Mouse (Mus musculus) kidney, embryonic 15.5 days (tissue): ENCODE results near the gene Kmo. TPM values are rescaled to one million over a fixed set of nuclear protein-coding genes. Genes with fewer than 3 reads are reported as not detected.

Experiments used
- ATAC-seq: fragments of 200-750 bp; cut with Nextera tagmentation; replicated peaks from 2 replicates; pipeline ENCODE4 v1.8.0; 2017; ENCODE audit warnings: moderate TSS enrichment; ENCODE audit not compliant: low FRiP score
- H3K27ac ChIP-seq: fragments of 300-500 bp; sonication (generic); 2 replicates; pipeline ENCODE4 v1.5.1; 2015; ENCODE audit warnings: mild to moderate bottlenecking, inconsistent platforms
- H3K27me3 ChIP-seq: fragments of 300-500 bp; sonication (generic); 2 replicates; pipeline ENCODE4 v1.6.1; 2015; ENCODE audit warnings: inconsistent platforms
- H3K36me3 ChIP-seq: fragments of 300-500 bp; sonication (generic); 2 replicates; pipeline ENCODE4 v1.6.1; 2015; ENCODE audit warnings: inconsistent platforms
- H3K4me1 ChIP-seq: fragments of 300-500 bp; sonication (generic); 2 replicates; pipeline ENCODE4 v1.6.1; 2015; ENCODE audit warnings: inconsistent platforms
- H3K4me2 ChIP-seq: fragments of 300-500 bp; sonication (generic); 2 replicates; pipeline ENCODE4 v1.6.1; 2015; ENCODE audit warnings: moderate library complexity, mild to moderate bottlenecking, inconsistent platforms
- H3K4me3 ChIP-seq: fragments of 300-500 bp; sonication (generic); replicated peaks from 2 replicates; pipeline ENCODE4 v1.5.1; 2015; ENCODE audit warnings: mild to moderate bottlenecking, inconsistent platforms
- H3K9ac ChIP-seq: fragments of 300-500 bp; sonication (generic); 2 replicates; pipeline ENCODE4 v1.6.1; 2015; ENCODE audit warnings: mild to moderate bottlenecking, inconsistent platforms
- H3K9me3 ChIP-seq: fragments of 300-500 bp; sonication (generic); replicated peaks from 2 replicates; pipeline ENCODE4 v1.6.1; 2016; ENCODE audit warnings: inconsistent platforms
- WGBS: fragments of 180-500 bp; shearing (Covaris S2); methylation state at CpG from one replicate; pipeline ENCODE4 v1.1.7; 2015; ENCODE audit warnings: mixed read lengths; 5-methylcytosine and 5-hydroxymethylcytosine counted together
- polyA plus RNA-seq: library from polyadenylated mRNA; unstranded; fragments of >200 nt; fragmentation: Nextera tagmentation; extraction: Ambion mirVana; gene quantifications from 2 replicates; pipeline ENCODE4 v1.2.1, GENCODE M21; 2015

Gene Kmo
- polyA plus RNA-seq, 1 experiment from 2014 or later = 0.25 TPM

- Histone ChIP-seq H3K4me3 (no peak overlapping the region), H3K9me3 (no peaks in the 10 kb centered on the region), H3K36me3 (peaks cover 92% of the 10 kb centered on the region), H3K27me3 (no peaks in the 10 kb centered on the region), H3K4me1 (no peaks in the 10 kb centered on the region), H3K9ac (no peak overlapping the region), H3K4me2 (no peak overlapping the region), H3K27ac (no peak overlapping the region)
- 92% methylated on average over 18 of the region's 18 CpGs for WGBS
- no peak for ATAC-seq
Measured at GRCm38 (mm10) chr1:175607838-175608585, 12.2 kb upstream of the Kmo start.

GRCm38 (mm10) chr1:175608708-175609107, 11.5 kb upstream of the Kmo start:
- Histone ChIP-seq H3K36me3 (peaks cover 92% of the 10 kb centered on the region), H3K27me3 (no peaks in the 10 kb centered on the region), H3K4me2 (no peak overlapping the region), H3K9me3 (no peaks in the 10 kb centered on the region), H3K27ac (no peak overlapping the region), H3K9ac (no peak overlapping the region), H3K4me1 (no peaks in the 10 kb centered on the region), H3K4me3 (no peak overlapping the region)
- 96% methylated on average over 3 of the region's 3 CpGs for WGBS
- ATAC-seq = no peak

- 94% methylated on average over 9 of the region's 9 CpGs for WGBS
- ATAC-seq = no peak
- Histone ChIP-seq H3K9me3 (no peaks in the 10 kb centered on the region), H3K27me3 (no peaks in the 10 kb centered on the region), H3K36me3 (peaks cover 88% of the 10 kb centered on the region), H3K4me3 (no peak overlapping the region), H3K4me2 (no peak overlapping the region), H3K4me1 (no peaks in the 10 kb centered on the region), H3K27ac (no peak overlapping the region), H3K9ac (no peak overlapping the region)
Measured at GRCm38 (mm10) chr1:175614992-175615391, 5.2 kb upstream of the Kmo start.

GRCm38 (mm10) chr1:175623656-175624055, 3.5 kb downstream of the Kmo start:
- no peak for ATAC-seq
- Histone ChIP-seq H3K36me3 (peaks cover 19% of the 10 kb centered on the region), H3K4me1 (peaks cover 16% of the 10 kb centered on the region), H3K9me3 (no peaks in the 10 kb centered on the region), H3K4me2 (no peak overlapping the region), H3K9ac (no peak overlapping the region), H3K4me3 (no peak overlapping the region), H3K27ac (no peak overlapping the region), H3K27me3 (no peaks in the 10 kb centered on the region)
- 90% methylated on average over 6 of the region's 6 CpGs for WGBS

DNA sequence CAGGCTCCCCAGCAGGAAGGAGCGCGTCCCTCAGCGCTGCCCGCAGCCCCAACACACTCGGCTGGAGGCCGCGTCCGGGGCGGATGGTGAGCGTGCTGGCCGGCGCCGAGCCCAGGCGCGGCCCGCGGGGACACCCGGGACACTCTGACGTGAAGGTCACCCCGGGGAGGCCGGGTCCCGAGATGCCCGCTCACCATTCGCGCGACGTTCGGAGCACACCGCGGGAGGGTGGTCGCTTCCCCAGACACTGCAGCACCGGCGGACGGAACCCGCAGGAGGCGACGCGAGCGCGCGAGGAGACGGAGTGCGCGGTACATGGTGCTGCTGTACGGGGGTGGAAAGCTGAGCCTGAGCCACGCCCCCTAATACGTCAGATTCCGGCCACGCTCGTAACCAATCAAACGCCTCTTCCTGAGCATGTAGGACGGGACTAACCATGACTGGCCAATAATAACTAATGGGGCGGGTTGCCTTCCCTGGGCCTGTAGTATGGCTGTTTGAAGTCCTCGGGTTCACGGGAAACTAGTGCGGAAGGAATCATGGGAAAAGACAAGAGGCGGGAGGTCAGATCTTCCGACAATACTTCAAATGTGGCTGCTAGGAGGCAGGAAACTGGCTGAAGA, 5.2 kb downstream of the Kmo start, which contains the start of gene Fh1:
TSS of gene Fh1 (minus strand) at position 379 of the 623 bp plus-strand sequence.
- Histone ChIP-seq H3K4me3 (peak within 1 kb of the TSS; percentile 91), H3K9ac (peak within 1 kb of the TSS; percentile 89), H3K36me3 (peaks cover 5% of the 10 kb centered on the region; the same call in 1 of the 2 replicates), H3K4me1 (peaks cover 16% of the 10 kb centered on the region), H3K27ac (peak within 1 kb of the TSS; percentile 92), H3K9me3 (no peaks in the 10 kb centered on the region), H3K27me3 (no peaks in the 10 kb centered on the region), H3K4me2 (peak within 1 kb of the TSS; percentile 83)
- peak; percentile 100 for ATAC-seq
- WGBS = under 1% methylated on average over 58 of the region's 58 CpGs

- 71% methylated on average over 1 of the region's 1 CpGs for WGBS
- Histone ChIP-seq H3K27me3 (no peaks in the 10 kb centered on the region), H3K36me3 (peaks cover 4% of the 10 kb centered on the region; the same call in 1 of the 2 replicates), H3K9ac (0 out of 2 replicates have a peak overlapping the region, but pooled peaks have one; percentile 24), H3K4me3 (peak overlapping the region; percentile 91), H3K4me2 (peak overlapping the region; percentile 83), H3K4me1 (peaks cover 16% of the 10 kb centered on the region), H3K9me3 (no peaks in the 10 kb centered on the region), H3K27ac (peak overlapping the region; percentile 92)
- peak; percentile 57 for ATAC-seq
Measured at GRCm38 (mm10) chr1:175625990-175626692, 6.0 kb downstream of the Kmo start.

GRCm38 (mm10) chr1:175629248-175629647, 9.1 kb downstream of the Kmo start:
- WGBS = 85% methylated on average over 6 of the region's 6 CpGs
- Histone ChIP-seq H3K36me3 (no peaks in the 10 kb centered on the region), H3K9ac (no peak overlapping the region), H3K4me2 (no peak overlapping the region), H3K27me3 (no peaks in the 10 kb centered on the region), H3K4me1 (peaks cover 6% of the 10 kb centered on the region), H3K9me3 (no peaks in the 10 kb centered on the region), H3K4me3 (no peak overlapping the region), H3K27ac (no peak overlapping the region)
- no peak for ATAC-seq

- no peak overlapping the region for H3K4me3 ChIP-seq
- H3K4me1 ChIP-seq = no peaks in the 10 kb centered on the region
- H3K9me3 ChIP-seq = no peaks in the 10 kb centered on the region
- no peaks in the 10 kb centered on the region for H3K27me3 ChIP-seq
- ATAC-seq = no peak
- no peak overlapping the region for H3K27ac ChIP-seq
- no peaks in the 10 kb centered on the region for H3K36me3 ChIP-seq
- H3K4me2 ChIP-seq = no peak overlapping the region
- H3K9ac ChIP-seq = no peak overlapping the region
- WGBS = 73% methylated on average over 5 of the region's 5 CpGs
Measured at GRCm38 (mm10) chr1:175630345-175630744, 10.2 kb downstream of the Kmo start.

DNA sequence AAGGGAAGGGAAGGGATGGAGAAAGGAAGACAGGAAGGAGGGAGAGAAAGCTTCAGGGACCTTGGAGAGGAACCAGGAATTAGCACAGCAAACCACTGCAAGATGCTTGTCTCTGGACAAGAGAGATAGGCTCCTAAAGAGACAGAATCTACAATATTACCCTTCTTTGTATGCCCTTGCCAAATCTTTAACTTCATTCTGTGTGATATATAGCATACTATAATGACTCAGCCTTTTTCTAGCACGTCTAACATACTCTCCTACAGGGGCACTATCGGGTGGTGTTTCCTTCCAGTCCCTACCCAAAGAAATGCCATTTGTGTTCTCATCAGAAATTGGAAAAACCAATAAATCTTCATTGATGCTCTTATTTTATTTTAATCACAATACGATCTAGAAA, 10.9 kb downstream of the Kmo start:
- H3K27me3 ChIP-seq = no peaks in the 10 kb centered on the region
- WGBS = 80% methylated on average over 3 of the region's 3 CpGs
- no peak overlapping the region for H3K9ac ChIP-seq
- H3K4me3 ChIP-seq = no peak overlapping the region
- H3K27ac ChIP-seq = no peak overlapping the region
- ATAC-seq = no peak
- H3K4me2 ChIP-seq = no peak overlapping the region
- H3K9me3 ChIP-seq = no peaks in the 10 kb centered on the region
- no peaks in the 10 kb centered on the region for H3K4me1 ChIP-seq
- H3K36me3 ChIP-seq = no peaks in the 10 kb centered on the region

- no peaks in the 10 kb centered on the region for H3K9me3 ChIP-seq
- H3K36me3 ChIP-seq = no peaks in the 10 kb centered on the region
- H3K9ac ChIP-seq = no peak overlapping the region
- no peak overlapping the region for H3K27ac ChIP-seq
- H3K4me1 ChIP-seq = no peaks in the 10 kb centered on the region
- no peak overlapping the region for H3K4me3 ChIP-seq
- 73% methylated on average over 10 of the region's 10 CpGs for WGBS
- H3K4me2 ChIP-seq = no peak overlapping the region
- H3K27me3 ChIP-seq = no peaks in the 10 kb centered on the region
- no peak for ATAC-seq
Measured at GRCm38 (mm10) chr1:175631721-175632221, 11.6 kb downstream of the Kmo start.

DNA sequence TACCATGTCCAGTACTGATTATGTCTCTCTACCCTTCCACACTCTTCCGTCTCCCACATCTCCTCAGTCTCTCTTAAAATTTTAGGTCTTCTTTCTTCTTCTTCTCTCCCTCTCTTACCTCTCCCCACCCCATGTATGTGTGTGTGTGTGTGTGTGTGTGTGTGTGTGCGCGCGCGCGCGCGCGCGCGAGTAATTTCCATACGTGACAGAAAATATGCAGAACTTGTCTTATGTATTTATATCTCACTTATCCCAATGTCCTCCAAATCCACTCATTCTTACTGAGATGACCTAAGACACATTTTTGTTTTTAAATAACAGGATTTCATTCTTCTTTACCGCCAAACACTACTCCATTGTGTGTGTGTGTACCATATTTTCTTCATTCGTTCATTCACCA, 12.3 kb downstream of the Kmo start:
- Histone ChIP-seq H3K27ac (no peak overlapping the region), H3K4me1 (no peaks in the 10 kb centered on the region), H3K4me2 (no peak overlapping the region), H3K9ac (no peak overlapping the region), H3K9me3 (no peaks in the 10 kb centered on the region), H3K36me3 (no peaks in the 10 kb centered on the region), H3K27me3 (no peaks in the 10 kb centered on the region), H3K4me3 (no peak overlapping the region)
- 96% methylated on average over 14 of the region's 14 CpGs for WGBS
- ATAC-seq = no peak

DNA sequence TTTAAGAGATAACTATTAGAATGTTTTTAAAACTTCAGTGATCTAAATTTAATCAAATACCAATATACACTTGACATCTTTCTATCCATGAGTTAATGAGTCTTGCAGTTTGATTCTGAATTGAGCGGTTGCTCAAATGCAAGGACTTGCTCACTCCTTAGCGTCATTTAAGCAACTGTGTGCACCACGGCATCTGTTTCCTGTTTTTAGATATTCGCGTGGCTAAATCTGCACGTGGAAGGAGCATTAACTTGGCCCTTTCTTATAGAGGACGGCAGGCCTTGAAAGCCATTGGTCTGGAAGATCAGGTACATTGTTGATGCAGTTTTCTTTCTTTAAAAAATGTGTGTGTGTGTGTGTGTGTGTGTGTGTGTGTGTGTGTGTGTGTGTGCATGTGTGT, 17.5 kb downstream of the Kmo start:
- Histone ChIP-seq H3K4me3 (no peak overlapping the region), H3K9me3 (no peaks in the 10 kb centered on the region), H3K9ac (no peak overlapping the region), H3K4me2 (no peak overlapping the region), H3K27ac (no peak overlapping the region), H3K36me3 (no peaks in the 10 kb centered on the region), H3K4me1 (no peaks in the 10 kb centered on the region), H3K27me3 (no peaks in the 10 kb centered on the region)
- WGBS = 76% methylated on average over 7 of the region's 7 CpGs
- ATAC-seq = no peak
